Mouse (Mus musculus) kidney, postnatal 25 days (tissue): ENCODE measurements around the gene Armc6.

ENCODE experiments used
- DNase-seq, 2 experiments: peaks; one replicate each; pipeline ENCODE4 v3.0.0; 2021; ENCODE audit warnings: mixed read lengths in 2 of 2

The Armc6 gene

DNA sequence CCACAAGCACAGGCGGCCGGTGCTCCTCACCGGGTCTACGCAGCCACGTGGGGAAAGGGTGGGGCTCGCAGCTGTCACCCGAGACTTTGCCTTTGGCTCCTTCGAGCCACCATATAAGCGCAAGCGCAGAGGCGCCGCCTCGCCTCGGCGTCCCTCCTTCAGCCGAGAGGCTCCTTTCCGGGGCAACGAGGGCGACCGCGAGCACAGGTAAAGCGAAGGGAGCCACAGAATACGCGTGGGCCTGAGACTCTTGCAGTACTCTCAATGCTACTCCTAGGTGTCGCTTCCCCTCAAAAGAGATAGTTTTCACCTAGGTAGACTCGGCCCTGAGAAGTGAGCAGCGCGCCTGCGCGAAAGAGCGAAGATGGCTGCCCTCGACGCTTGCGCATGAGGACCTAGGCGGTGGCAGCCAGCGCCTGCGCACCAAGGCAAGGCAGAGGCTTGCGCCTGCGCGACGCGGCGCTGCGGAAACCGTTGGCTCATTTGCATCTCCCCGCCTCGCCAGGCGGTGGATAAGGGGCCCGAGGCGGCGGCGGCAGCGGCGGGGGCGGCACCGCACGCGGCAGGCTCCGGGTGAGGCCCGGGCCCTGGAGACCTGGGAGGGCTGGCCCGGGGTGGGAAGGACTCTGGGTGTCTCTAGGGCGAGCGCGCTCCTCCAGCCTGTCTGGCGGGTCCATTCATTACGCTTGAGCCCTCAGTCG is at the start of gene Armc6, which contains the start of gene Sugp2:
Gene Armc6 (minus strand): TSS at position 387 of the 701 bp plus-strand sequence.
Gene Sugp2 (plus strand): TSS at position 147 of the 701 bp plus-strand sequence.
- peak; percentile 95 to 97 for DNase-seq

DNA sequence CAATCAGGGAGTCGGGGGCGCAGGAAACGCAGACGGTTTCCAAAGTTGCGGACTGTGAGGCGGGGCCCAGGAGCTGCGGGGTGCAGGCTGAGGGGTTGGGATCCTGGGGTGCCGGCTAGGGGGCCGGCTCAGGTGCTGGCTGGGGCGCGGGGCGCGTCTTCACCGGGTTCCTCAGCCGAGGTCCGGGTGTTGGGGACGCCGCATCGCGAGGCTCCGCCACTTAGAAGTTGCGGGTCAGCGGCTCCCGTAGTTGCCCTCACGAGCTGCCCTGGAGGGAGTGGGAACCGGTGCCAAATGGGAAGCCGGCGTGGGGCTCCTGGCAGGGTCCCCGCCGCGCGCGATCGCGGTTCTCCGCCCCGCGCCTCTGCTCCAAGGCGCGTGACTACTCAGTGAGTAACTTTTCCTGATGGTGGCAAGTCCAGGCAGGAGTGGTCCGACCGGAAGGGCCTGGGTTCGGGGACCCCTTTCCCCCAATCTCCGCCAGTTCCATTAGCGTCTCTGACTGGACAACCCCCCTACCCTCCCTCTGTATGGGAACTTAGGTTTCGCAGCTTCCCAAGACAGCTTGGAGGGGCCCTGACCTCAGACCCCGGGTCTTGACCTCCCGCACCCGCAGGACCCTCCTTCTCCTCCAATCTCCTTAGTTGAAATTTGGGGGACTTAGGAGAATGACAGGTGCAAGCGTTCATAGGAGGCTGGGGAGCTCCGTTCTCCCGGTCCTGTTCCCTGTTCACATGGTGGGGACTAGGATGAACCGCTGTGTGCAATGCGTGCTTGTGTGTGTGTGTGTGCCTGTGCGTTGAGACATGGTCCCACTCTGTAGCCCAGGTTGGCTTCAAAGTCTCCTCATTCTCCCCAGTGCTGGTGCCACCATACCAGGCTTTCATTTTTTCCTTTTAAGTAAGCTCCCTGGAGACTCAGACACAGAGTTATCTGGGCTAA is 49.1 kb upstream of the Armc6 start:
- DNase-seq, result peak; percentile 27 to 64

DNA sequence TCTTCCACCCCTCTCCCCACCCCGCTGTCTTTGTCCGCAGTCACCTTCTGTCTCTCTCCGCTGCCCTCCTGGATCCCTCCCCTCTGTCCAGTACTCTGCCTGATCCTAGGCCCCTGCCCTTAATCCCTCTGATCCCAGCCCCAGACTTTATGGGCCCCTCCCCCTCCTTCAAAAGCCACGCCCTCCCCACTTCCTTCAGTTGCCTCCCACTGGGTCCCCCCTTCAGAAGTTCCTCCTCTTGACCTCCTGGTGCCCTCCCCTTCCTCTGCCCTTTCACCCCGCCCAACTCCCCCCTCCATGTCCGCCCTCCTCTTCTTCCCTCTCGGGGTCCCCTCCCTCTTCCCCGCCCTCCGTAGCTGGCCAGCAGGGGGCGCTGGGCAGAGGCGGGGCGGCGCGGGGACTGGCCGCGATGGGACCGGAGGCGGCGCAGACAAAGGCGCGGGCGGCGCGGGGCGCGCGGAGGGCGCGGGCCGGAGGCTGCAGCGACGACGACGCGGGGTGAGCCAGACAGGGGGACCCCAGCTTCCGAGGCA is 48.4 kb upstream of the Armc6 start, which contains the start of gene Homer3:
Gene Homer3 (plus strand): TSS at position 225 of the 533 bp plus-strand sequence.
- peak; percentile 93 to 96 for DNase-seq

DNA sequence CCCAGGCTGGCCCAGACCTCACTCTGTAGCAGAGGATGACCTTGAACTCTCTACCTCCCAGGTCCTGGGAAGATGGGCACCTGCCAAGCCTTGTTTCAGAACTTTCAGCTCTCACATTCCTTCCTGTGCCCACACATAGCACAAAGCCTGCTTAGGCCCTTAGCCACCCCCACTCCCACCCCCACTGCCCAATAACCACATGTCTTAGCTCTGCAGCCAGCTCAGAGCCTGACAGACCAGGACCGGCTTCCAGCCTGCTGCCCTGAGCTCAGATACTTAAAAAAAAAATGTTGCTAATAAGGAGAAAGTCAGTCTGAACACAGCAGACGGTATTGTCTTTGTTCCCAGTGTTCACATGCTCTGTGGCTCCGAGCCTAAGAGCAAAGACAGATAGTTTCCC is 46.7 kb upstream of the Armc6 start:
- no peak for DNase-seq

DNA sequence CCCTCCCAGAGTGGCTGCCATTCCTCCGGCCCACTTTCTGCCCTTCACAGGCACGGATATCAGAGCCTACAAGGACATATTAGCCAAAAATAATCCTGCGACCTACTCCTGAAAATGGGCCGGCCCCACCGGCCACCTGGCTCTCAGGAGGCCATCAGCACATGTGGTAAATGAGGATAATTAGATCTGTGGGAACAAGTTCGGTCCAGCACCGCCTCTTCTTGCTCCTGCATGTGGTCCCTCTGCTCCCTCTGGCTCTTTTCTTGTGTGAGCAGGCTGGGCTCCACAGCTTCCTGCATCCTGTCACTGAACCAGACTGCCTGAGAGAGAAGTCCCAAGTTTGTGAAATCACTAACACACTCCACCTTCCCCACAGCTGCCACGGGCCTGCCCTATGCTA is 45.0 kb upstream of the Armc6 start:
- no peak for DNase-seq

DNA sequence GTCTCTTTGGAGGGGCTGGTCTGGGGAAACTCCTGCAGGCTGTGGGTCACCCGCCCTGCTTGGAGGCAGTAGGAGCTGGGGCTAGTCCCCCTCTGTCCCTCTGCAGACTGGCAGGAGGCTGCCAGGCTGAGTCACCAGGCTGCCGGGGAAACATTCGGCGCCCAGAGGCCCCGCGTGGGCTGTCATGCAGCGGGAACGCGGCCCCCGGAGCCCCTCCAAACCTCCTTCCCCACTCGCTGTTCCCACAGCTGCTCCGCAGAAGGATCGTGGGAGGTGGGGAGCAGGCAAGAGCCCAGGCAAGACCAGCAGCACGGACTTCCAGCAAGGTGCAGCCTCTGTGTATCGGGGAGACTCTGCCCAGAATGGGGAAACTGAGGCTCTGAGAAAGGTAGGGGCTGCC is 43.9 kb upstream of the Armc6 start:
- no peak for DNase-seq

DNA sequence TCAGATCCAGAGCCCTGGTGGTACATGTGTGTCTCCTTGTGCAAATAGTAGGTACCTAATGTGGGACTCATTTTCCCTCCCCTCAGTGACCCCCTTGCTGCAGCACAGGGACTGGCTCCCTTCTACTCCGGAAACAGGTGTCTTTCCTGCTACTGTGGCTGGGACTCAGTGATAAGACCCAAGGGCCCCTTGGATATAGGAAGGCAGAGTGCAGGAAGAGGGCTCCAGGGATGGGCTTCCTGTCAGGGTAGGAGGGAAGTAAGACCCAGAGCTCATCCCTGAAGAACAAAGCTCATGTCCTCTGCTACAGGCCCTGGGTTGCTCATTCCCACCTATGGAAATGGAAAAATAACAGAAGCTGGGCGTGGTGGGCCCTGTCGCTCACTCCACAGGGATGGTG is 42.2 kb upstream of the Armc6 start:
- peak; percentile 43 to 75 for DNase-seq

DNA sequence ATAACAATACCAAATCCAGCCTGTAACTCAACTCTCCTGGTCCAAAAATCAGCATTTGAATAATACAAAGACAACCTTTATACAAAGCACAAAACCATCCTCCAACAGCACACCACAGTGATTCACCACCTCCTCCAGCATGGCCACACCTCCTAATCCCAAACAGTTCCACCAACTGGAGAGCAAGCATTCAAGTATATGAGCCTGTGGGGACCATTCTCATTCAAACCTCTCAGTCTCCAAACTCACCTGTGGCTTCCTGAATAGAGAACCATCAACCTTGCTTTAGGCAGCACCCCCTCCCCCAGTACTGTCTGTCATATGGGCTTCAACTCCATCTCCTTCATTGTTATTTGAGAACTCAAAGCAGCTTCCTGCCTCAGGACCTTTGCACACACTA is 40.1 kb upstream of the Armc6 start:
- no peak for DNase-seq

DNA sequence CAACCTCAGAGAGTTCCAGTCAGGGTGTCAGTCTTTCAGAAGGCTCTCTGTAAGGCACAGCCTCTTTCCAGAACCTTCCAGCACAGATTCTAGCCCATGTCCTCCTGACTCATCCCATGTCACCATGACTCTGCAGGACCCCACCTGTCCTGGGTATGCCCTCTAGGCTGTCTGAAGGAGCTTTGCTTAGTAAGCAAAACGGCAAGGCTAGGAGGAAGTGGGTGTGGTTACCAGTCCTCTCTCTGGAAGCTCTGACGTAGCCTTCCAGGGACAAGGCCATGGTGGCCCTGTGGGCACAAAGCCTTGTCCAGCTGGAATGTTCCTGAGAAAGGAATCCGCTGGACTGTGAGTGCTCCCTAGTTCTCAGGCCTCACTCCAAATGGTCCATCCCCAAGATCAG is 38.7 kb upstream of the Armc6 start:
- DNase-seq, result peak; percentile 16 to 59

DNA sequence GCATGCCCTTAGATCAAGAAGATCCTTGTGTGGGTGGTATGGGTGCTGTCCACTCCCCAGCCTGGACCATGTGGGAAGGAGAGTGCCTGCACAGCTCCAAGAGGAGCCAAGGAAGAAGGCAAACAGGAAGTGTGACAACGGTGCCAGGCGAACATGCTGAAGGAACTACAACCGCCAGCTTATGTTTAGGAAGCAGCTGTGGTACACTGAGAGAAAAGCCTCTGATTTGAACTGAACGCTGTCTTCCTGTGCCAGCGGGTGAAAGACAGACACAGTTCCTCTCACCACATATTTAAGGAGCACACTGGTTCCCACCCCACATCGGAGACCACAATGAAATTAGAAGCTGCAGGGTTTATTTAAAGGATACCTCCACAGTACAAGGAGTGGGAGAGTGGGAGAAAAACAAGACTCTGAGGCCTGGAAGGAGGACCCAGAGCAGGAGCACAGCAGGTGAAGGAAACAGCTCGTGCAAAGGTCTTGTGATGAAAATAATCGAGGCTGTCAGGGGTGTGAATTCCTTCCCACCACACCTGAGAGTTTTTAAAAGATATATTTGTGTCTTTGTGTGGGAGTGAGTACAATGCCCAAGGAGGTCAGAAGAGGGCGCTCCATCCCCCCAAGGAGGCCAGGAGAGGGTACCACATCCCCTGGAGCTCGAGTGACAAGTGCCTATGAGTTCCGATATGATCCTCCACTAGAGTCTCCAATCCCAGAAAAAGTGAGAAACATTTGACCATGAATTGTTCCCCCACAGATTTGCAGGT is 34.7 kb upstream of the Armc6 start:
- peak in 1 of 2 experiments; percentile 39 for DNase-seq

DNA sequence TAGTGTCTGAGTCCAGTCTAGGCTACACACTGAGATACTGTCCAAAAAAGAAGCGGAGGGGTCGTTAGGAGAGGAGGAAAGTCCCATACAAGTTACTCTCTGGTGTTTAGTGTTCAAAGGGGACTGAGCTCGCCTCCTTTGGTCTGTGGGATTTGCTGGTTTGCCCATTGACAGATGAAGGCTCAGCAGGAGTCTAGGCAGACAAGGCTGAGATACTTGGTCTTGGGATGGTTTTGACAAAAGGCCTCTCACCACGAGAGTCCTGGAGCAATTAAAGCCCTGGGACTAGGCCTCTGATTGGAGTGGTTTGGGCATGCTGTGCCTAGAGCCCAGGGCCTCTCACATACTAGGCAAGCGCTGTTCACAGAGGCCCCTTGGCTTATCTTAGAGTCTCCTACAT is 34.0 kb upstream of the Armc6 start:
- no peak for DNase-seq

DNA sequence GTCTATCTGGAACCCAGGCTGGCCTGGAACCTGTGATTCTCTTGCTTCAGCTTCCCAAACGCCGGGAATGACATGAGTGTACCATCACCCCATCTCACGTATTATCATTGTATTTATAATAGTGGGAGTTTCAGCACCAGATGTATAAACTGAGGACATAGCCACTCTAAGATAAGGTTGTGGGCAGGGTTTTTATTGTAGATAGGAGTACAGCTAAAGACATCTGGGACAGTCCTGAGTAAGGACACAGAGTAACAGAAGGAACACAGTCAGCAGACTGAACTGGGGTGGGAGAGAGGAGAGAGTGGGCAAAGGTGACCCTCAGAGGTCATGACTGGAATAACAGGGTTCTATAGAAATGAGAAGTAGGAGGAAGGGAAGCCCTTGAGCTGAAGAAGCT is 33.4 kb upstream of the Armc6 start:
- no peak for DNase-seq

DNA sequence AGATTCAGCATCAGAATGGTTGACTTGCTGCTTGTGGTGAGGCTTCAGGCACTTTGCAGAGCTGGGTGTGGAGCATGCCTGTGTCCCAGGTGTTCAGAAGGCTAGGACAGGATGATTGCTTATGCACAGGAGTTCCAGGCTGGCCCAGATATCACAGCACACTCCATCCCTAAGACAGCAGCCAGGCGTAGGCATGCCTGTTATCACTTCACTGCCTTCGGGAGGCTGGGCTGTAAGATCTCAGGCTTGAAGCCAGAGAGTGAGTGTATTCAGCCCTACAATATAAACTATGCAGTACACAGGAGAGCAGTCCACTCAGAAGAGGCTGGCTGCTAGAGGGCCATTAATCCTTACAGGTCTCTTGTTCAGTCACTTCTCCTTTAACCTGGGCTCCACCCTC is 24.8 kb upstream of the Armc6 start:
- no peak for DNase-seq

DNA sequence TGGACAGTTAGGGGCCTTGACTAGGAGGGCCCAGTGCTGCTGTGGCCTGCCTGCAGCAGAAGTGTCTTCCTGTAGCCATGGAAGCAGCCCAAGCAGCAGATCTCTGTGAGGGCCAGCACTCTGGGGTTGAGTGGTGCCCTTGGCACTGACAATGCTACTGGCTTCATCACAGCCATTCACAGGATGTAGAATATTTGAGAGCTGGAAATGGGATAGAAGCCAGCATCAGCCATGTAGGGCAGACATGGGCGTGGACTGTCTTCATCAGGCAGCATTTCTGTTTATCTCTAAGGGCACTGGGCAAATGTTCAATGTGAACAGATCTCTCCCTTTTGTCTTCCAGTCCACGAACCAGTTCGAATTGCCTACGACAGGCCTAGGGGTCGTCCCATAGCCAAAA is 24.3 kb upstream of the Armc6 start:
- DNase-seq, result no peak

DNA sequence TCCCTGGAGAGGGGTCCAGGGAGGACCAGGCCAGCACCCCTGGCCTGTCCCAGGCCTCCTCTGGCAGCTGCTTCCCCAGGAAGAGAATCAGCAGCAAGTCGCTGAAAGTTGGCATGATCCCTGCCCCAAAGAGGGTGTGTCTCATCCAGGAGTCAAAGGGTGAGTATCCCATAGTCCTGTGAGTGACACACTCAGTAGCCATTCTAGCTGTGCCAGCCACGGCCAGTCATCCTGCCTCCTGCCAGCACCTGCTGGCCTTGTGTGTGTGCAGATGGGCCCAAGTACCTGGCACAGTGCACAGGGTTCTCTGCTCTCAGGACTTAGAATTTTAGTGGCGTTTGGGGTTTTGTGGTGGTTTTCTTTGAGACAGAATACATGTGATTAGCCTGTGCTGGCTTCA is 23.2 kb upstream of the Armc6 start:
- no peak for DNase-seq

DNA sequence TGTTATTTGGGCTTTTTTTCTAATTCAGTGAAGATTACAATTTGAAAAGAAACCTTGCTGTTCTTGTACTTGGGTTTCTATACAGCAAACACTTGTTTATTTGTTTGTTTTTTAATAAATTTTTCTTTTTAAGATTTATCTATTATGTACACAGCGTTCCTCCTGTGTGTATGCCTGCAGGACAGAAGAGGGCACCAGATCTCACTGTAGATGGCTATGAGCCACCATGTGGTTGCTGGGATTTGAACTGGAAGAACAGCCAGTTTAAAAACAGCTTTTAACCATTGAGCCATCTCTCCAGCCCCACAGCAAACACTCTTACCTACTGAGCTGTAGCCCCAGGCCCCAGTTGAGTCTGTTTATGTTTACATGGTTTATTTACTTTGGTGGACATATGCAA is 20.4 kb upstream of the Armc6 start:
- DNase-seq, result no peak

DNA sequence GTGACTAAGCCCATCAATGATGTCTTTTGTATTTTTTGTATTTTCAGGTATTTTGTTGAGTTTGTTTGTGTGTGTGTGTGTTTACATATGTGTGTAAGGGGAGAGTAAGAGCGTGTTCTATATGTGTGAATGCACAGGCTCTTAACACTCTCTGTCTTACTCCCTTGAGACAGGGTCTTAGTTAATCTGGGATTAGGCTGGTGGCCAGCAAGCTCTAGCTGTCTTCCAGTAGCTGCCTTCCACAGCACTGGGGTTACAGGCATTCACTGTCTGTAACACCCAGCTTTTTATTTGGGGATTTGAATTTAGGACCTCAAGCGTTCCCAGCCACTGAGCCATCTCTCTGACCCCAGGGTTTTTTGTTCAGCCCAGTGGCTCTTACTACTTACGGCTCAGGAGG is 13.6 kb upstream of the Armc6 start:
- no peak for DNase-seq

DNA sequence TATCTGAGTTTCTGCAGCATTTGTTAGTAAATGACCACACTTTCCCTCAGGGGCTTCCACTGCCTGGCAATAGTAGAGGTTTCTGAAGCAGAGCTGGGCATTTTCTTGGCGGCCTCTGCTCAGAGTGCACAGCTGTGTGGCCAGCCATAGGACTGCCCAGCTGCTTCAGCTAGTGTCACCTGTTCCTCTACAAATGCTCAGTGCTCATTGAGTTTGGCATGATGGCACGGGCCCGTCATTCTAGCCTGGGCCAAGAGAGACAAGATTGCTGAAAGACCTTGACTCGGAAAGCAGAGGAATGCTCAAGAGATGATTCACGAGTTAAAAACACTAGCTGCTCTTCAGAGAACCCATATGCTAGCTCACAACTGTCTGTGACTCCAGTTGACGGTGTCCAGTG is 12.4 kb upstream of the Armc6 start:
- no peak for DNase-seq

DNA sequence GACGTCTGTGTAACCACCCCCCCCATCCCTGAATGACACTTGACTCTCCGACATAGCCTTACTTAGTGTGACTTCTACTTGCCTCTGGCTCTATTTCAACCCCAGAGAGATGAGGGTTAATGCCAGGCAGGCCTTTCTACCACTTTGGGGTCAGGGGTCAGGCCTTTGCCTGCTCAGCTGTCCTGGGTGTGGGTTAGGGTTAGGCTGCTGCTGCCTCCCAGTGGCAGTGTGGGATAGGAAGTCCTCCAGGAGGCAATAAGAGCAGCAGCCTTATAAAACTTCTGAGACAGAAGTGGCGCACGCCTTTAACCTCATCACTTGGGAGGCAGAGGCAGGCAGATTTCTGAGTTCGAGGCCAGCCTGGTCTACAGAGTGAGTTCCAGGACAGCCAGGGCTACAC is 6.4 kb upstream of the Armc6 start:
- peak in 1 of 2 experiments; percentile 30 for DNase-seq

DNA sequence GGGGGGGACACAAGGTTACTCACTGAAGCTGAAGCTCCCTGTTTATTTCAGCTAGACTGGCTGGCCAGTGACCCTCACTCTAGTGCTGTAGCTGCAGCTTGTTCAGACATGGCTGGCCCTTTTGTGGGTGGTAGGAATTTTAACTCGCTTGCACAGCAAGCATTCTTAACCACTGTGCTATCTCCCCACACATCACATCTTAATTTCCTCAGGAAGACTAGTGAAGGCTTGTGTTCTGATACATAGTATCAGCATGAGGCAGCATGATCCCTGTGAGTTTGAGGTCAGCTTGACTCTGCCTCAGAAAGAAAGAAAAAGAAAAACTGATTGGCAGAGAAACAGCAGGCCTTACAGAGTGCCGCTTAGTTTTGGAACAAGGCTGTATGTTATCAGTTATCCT is 3.6 kb upstream of the Armc6 start:
- no peak for DNase-seq

DNA sequence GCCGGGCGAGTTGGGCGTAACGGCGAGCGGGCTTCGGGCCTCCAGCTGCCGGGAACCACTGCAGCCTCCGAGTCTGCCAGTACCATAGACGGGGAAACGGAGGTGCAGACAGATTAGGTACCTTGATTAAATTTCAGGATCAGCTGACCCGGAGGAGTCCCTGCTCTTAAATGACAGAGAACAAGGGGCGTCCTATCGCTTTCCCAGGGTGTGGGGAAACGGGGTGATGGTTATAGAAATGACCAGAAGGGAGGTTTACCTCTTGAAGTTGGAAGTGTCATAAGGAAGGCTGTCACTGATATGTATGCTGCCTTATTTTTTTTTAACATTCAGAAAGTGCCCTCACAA is 489 bp upstream of the Armc6 start:
- DNase-seq, result no peak

DNA sequence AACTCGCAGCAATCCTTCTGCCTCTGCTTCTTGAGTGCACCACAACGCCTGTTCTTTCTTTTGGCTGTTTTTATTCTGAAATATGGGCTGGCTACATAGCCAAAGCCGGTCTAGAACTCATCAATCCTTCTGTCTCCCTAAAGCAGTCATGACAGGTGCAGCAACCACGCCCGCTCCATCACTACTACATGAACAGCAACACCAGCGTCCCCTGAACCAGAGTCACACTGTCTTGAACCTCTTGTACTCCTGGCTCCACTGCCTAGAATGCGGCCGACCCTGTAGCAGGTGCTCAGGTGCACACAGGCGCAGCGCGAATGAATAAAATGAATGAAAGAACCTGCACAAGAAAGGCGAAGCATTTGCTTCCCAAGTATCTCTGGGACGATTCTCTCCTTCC is 660 bp downstream of the Armc6 start:
- DNase-seq, result no peak

DNA sequence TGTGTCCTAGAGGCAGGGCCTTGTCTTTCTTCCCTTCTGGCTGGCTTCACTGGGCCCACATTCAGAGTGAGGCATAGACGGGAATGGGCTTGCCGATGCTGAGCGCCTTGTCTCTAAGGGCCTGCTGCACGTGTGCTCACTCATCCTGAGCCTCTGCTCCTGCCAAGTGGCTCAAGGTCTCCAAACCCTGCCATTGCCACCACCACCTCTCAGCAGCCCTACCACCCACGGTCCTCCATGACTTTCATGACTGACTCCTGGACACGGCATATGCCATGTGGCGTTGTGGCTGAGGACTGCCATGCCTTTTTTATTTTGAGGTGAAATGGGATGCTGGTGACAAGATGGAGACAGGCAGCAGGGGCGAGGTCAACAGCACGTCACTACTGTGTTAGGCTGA is 3.4 kb downstream of the Armc6 start:
- DNase-seq, result no peak
